ENCODE assay signal across 13 mouse cellular contexts in the genomic region with DNA sequence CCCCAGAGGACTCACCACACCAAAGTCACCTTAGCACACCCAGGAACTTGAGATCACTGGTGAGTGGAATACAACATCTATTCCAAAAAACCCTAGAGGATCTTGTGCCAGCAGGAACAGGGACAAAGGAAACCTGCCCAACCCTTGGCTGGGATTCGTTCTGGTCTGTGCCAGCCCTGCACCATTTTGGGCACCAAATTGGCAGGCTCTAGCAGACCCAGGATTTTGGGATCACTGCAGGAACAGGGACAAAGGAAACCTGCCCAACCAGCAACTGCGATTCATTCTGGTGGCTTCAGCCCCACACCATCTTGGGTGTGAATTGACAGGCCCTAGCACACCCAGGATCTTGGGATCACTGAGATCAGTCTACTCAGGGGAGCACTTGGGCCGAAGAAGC.
DNase-seq lines count a peak whose midpoint lies in the region; TF ChIP-seq lines count a peak whose summit lies in the region.
"Had no signal": no experiment of that assay in that cellular context is flagged by ENCODE, and none has a peak within 500 bp of the region (broad histone marks: within the 10 kb centered on the region; RNA-seq: fewer than 3 reads in every experiment).

No protein-coding gene starts in this region.

- peaks cover 3% of the 10 kb centered on the region; the same call in 1 of the 2 replicates for H3K4me1 ChIP-seq in cerebellum, adult 2 months (ENCODE audit: control insufficient read depth, insufficient read depth, low read length)
- H3K4me1 ChIP-seq: embryonic facial prominence, embryonic 15.5 days; forebrain, embryonic 10.5 days; liver, embryonic 15.5 days; midbrain, embryonic 13.5 days; neural tube, embryonic 13.5 days had no signal

- intact Hi-C loops in heart, postnatal 36 days (cut with DNase I) = no loop called here

- no peak for TF ChIP-seq CTCF in cerebellum, adult 2 months (IDR thresholded peaks at IDR 0.05; ENCODE audit: borderline replicate concordance, insufficient read depth, low read depth, low read length)

- 19% methylated on average over 3 of the region's 3 CpGs for WGBS in cerebellum, adult 2 months

- H3K4me3 ChIP-seq in cerebellum, adult 2 months (replicated peaks; ENCODE audit: insufficient read depth, low read depth, low read length) = no peak overlapping the region
- H3K4me3 ChIP-seq: embryonic facial prominence, embryonic 15.5 days; forebrain, embryonic 10.5 days; liver, embryonic 15.5 days; midbrain, embryonic 13.5 days; neural tube, embryonic 13.5 days had no signal

- no peaks in the 10 kb centered on the region for H3K27me3 ChIP-seq in cerebellum, adult 2 months (ENCODE audit: control insufficient read depth, insufficient read depth, low read length)
- H3K27me3 ChIP-seq: embryonic facial prominence, embryonic 15.5 days; liver, embryonic 15.5 days; midbrain, embryonic 13.5 days; neural tube, embryonic 13.5 days had no signal

- peak; percentile 3 to 9 for DNase-seq in layer of hippocampus, postnatal 10 days (ENCODE audit: low spot score in 2 of 2)
- DNase-seq in layer of hippocampus, adult 9-11 months = no peak
- DNase-seq in cerebellum, adult 2 months = peak; percentile 23 to 67
- peak; percentile 24 to 26 for DNase-seq in cerebellum, postnatal 36 days
- peak; percentile 7 to 9 for DNase-seq in heart, postnatal 36 days
- DNase-seq in frontal cortex, postnatal 36 days (ENCODE audit: low spot score in 2 of 2) = no peak
- DNase-seq in testis, postnatal 10 days (ENCODE audit: low spot score) = no peak
- DNase-seq: forebrain, postnatal 0 days had no signal

- no peak for TF ChIP-seq POLR2A in cerebellum, adult 2 months (IDR thresholded peaks at IDR 0.05; ENCODE audit: borderline replicate concordance, insufficient read depth, low read length)

- H3K27ac ChIP-seq in cerebellum, adult 2 months (ENCODE audit: insufficient read depth, low read length) = no peak overlapping the region
- H3K27ac ChIP-seq: embryonic facial prominence, embryonic 15.5 days; forebrain, embryonic 10.5 days; liver, embryonic 15.5 days; midbrain, embryonic 13.5 days; neural tube, embryonic 13.5 days had no signal

Comparison
In these comparisons a context has a peak if more than half of its experiments do, and no peak if none do; other contexts are left out.
1. DNase-seq: peak in layer of hippocampus, postnatal 10 days (2 of 2), cerebellum, adult 2 months (2 of 2), cerebellum, postnatal 36 days (2 of 2) and heart, postnatal 36 days (2 of 2); none in layer of hippocampus, adult 9-11 months (single experiment), frontal cortex, postnatal 36 days (0 of 2) and testis, postnatal 10 days (single experiment).